Mouse (Mus musculus) heart, postnatal 0 days (tissue): Measurements from ENCODE around the gene Gm49337. TPM values are rescaled to one million over a fixed set of nuclear protein-coding genes. Genes with fewer than 3 reads are reported as not detected.

Source experiments
- ATAC-seq: fragments of 200-750 bp; cut with Nextera tagmentation; 2 replicates; pipeline ENCODE4 v1.8.0; 2017; ENCODE audit warnings: low read depth, moderate number of reproducible peaks, moderate library complexity; ENCODE audit not compliant: insufficient read depth
- DNase-seq: peaks from one replicate; pipeline ENCODE4 v3.0.0-alpha.2; 2016; ENCODE audit warnings: low spot score
- H3K27ac ChIP-seq: fragments of 300-500 bp; sonication (generic); 2 replicates; pipeline ENCODE4 v1.5.1; 2014; ENCODE audit warnings: low read depth, mild to moderate bottlenecking
- H3K27me3 ChIP-seq: fragments of 300-500 bp; sonication (generic); 2 replicates; pipeline ENCODE4 v1.6.1; 2014; ENCODE audit warnings: low read length, mixed read lengths; ENCODE audit not compliant: control insufficient read depth, insufficient read depth
- H3K36me3 ChIP-seq: fragments of 300-500 bp; sonication (generic); replicated peaks from 2 replicates; pipeline ENCODE4 v1.6.1; 2014; ENCODE audit warnings: low read length, mixed read lengths; ENCODE audit not compliant: control insufficient read depth, insufficient read depth
- H3K4me1 ChIP-seq: fragments of 300-500 bp; sonication (generic); 2 replicates; pipeline ENCODE4 v1.6.1; 2014; ENCODE audit warnings: antibody characterized with exemption; ENCODE audit not compliant: control insufficient read depth, insufficient read depth
- H3K4me2 ChIP-seq: fragments of 300-500 bp; sonication (generic); 2 replicates; pipeline ENCODE4 v1.6.1; 2014; ENCODE audit warnings: low read depth, mild to moderate bottlenecking, low read length, moderate library complexity
- H3K4me3 ChIP-seq: fragments of 300-500 bp; sonication (generic); 2 replicates; pipeline ENCODE4 v1.5.1; 2014; ENCODE audit warnings: low read depth, low read length
- H3K9ac ChIP-seq: fragments of 300-500 bp; sonication (generic); replicated peaks from 2 replicates; pipeline ENCODE4 v1.6.1; 2014; ENCODE audit warnings: low read depth, low read length, mixed read lengths
- H3K9me3 ChIP-seq: fragments of 300-500 bp; sonication (generic); replicated peaks from 2 replicates; pipeline ENCODE4 v1.6.1; 2016; ENCODE audit warnings: low read length; ENCODE audit not compliant: control insufficient read depth
- CTCF ChIP-seq: IDR thresholded peaks from 2 replicates; pipeline ENCODE4 v1.5.1; 2016; ENCODE audit warnings: antibody characterized with exemption, control low read depth, low read depth
- EP300 ChIP-seq: IDR thresholded peaks from 2 replicates; pipeline ENCODE4 v1.6.1; 2016; ENCODE audit warnings: antibody characterized with exemption, low read depth
- WGBS: fragments of 180-500 bp; shearing (Covaris S2); extraction: QIAGEN DNeasy Blood & Tissue Kit; methylation state at CpG from one replicate; pipeline ENCODE4 v1.1.7; 2014; 5-methylcytosine and 5-hydroxymethylcytosine counted together
- polyA plus RNA-seq: library from polyadenylated mRNA; unstranded; fragments of >200 nt; fragmentation: Nextera tagmentation; extraction: Ambion mirVana; gene quantifications from 2 replicates; pipeline ENCODE4 v1.2.1, GENCODE M21; 2015
- total RNA-seq: library from RNA; depleted of rRNA; stranded (reverse); fragments of >200 nt; gene quantifications from 2 replicates; pipeline ENCODE4 v1.2.3, GENCODE M21; 2014; ENCODE audit warnings: low replicate concordance

The Gm49337 gene
- total and polyA plus RNA-seq, 2 experiments from 2014 or later = not detected

GRCm38 (mm10) chr4:116193583-116194383 is 20.6 kb downstream of the Gm49337 start:
- H3K27me3 ChIP-seq = no peaks in the 10 kb centered on the region
- no peak for ATAC-seq
- H3K9ac ChIP-seq = no peak overlapping the region

GRCm38 (mm10) chr4:116198422-116198821 is 25.2 kb downstream of the Gm49337 start:
- 0 out of 2 replicates have a peak, but pooled peaks cover 3% of the 10 kb centered on the region for H3K4me1 ChIP-seq
- H3K27ac ChIP-seq = no peak overlapping the region
- H3K9ac ChIP-seq = no peak overlapping the region
- no peaks in the 10 kb centered on the region for H3K36me3 ChIP-seq
- TF ChIP-seq EP300 (no peak), CTCF (peak; percentile 30)
- DNase-seq (no peak), ATAC-seq (no peak)
- no peak overlapping the region for H3K4me3 ChIP-seq
- no peaks in the 10 kb centered on the region for H3K9me3 ChIP-seq
- H3K27me3 ChIP-seq = no peaks in the 10 kb centered on the region
- H3K4me2 ChIP-seq = no peak overlapping the region
- 53% methylated on average over 2 of the region's 2 CpGs for WGBS

More at GRCm38 (mm10) chr4:116193583-116194383, 20.6 kb downstream of the Gm49337 start:
- 0 out of 2 replicates have a peak, but pooled peaks cover 3% of the 10 kb centered on the region for H3K4me1 ChIP-seq
- DNase-seq = no peak
- 43% methylated on average over 9 of the region's 9 CpGs for WGBS
- no peaks in the 10 kb centered on the region for H3K36me3 ChIP-seq
- H3K27ac ChIP-seq = no peak overlapping the region
- no peak overlapping the region for H3K4me2 ChIP-seq
- H3K4me3 ChIP-seq = no peak overlapping the region
- no peaks in the 10 kb centered on the region for H3K9me3 ChIP-seq
- TF ChIP-seq EP300 (no peak), CTCF (no peak)

GRCm38 (mm10) chr4:116204422-116204821 is 31.2 kb downstream of the Gm49337 start:
- Histone ChIP-seq H3K4me3 (no peak overlapping the region), H3K27ac (no peak overlapping the region), H3K36me3 (no peaks in the 10 kb centered on the region), H3K9ac (no peak overlapping the region), H3K4me2 (no peak overlapping the region), H3K9me3 (no peaks in the 10 kb centered on the region), H3K4me1 (no peaks in the 10 kb centered on the region), H3K27me3 (no peaks in the 10 kb centered on the region)
- 58% methylated on average over 3 of the region's 3 CpGs for WGBS
- ATAC-seq = no peak
- TF ChIP-seq CTCF = no peak
- DNase-seq = no peak

GRCm38 (mm10) chr4:116206531-116206930 is 33.3 kb downstream of the Gm49337 start:
- WGBS = 74% methylated on average over 4 of the region's 4 CpGs
- Histone ChIP-seq H3K9me3 (no peaks in the 10 kb centered on the region), H3K4me2 (no peak overlapping the region), H3K4me1 (no peaks in the 10 kb centered on the region), H3K9ac (no peak overlapping the region), H3K36me3 (no peaks in the 10 kb centered on the region), H3K4me3 (no peak overlapping the region), H3K27me3 (no peaks in the 10 kb centered on the region), H3K27ac (no peak overlapping the region)
- TF ChIP-seq EP300 (no peak), CTCF (no peak)
- DNase-seq = no peak
- no peak for ATAC-seq

- ATAC-seq = no peak
These were observed 35.7 kb downstream of the Gm49337 start for GRCm38 (mm10) chr4:116208891-116209290.

More at GRCm38 (mm10) chr4:116208891-116209290, 35.7 kb downstream of the Gm49337 start:
- Histone ChIP-seq H3K9me3 (no peaks in the 10 kb centered on the region), H3K36me3 (no peaks in the 10 kb centered on the region), H3K4me1 (no peaks in the 10 kb centered on the region), H3K4me3 (no peak overlapping the region), H3K4me2 (no peak overlapping the region), H3K27ac (no peak overlapping the region), H3K27me3 (no peaks in the 10 kb centered on the region), H3K9ac (no peak overlapping the region)
- 83% methylated on average over 1 of the region's 1 CpGs for WGBS
- DNase-seq = no peak
- TF ChIP-seq CTCF (no peak), EP300 (no peak)
